In the genomic region with DNA sequence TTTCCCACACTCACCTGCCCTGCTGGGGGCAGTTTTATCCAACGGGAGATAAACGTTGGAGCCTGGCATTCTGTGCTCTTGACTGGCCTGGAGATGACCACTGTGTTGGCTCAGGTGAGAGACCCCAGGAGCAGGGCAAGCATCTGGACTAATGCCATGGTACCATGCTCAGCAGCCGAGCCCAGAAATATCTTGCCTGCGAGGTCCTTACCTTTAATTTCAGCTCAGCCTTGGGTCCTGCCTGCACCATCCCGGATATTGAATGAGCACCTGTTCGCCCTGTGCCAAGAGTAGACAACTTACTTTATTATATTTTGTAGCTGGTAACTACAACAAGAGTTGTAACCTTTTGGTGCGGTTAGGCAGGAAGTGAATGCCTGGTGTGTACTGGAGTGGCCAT, we compare ENCODE assay signal across 8 mouse cellular contexts. TPM values are rescaled to one million over a fixed set of nuclear protein-coding genes. Genes with fewer than 3 reads are reported as not detected.
DNase-seq lines count a peak whose midpoint lies in the region; ATAC-seq lines count a peak whose summit lies in the region.

No protein-coding gene starts in this region.

- H3K36me3 ChIP-seq in heart, embryonic 12.5 days, result peaks cover 31% of the 10 kb centered on the region
- H3K36me3 ChIP-seq in forebrain, embryonic 15.5 days, result peaks cover 18% of the 10 kb centered on the region; the same call in 1 of the 2 replicates
- peaks cover 36% of the 10 kb centered on the region for H3K36me3 ChIP-seq in liver, embryonic 15.5 days (replicated peaks)
- peaks cover 8% of the 10 kb centered on the region for H3K36me3 ChIP-seq in stomach, embryonic 16.5 days (ENCODE audit: control insufficient read depth, insufficient read depth, low read length)

- peak overlapping the region; percentile 98 for H3K27ac ChIP-seq in heart, embryonic 12.5 days (ENCODE audit: poor library complexity, severe bottlenecking)
- peak overlapping the region; percentile 95 for H3K27ac ChIP-seq in forebrain, embryonic 15.5 days (replicated peaks)
- H3K27ac ChIP-seq in liver, embryonic 15.5 days (replicated peaks), result peak overlapping the region; percentile 94
- peak overlapping the region; percentile 99 for H3K27ac ChIP-seq in stomach, embryonic 16.5 days (ENCODE audit: low read length)

- DNase-seq in heart, adult 8-10 months (ENCODE audit: low spot score), result no peak
- peak; percentile 53 to 58 for DNase-seq in CD8-positive naive resting alpha-beta T cell, adult 2 months (ENCODE audit: low read depth in 2 of 2, low spot score in 2 of 2)
- no peak for DNase-seq in left cerebral cortex, postnatal 14 days (ENCODE audit: low spot score in 2 of 2)
- DNase-seq in urinary bladder, postnatal 25 days (ENCODE audit: low spot score), result no peak

- H3K27me3 ChIP-seq in heart, embryonic 12.5 days (replicated peaks), result no peaks in the 10 kb centered on the region
- no peaks in the 10 kb centered on the region for H3K27me3 ChIP-seq in forebrain, embryonic 15.5 days
- no peaks in the 10 kb centered on the region for H3K27me3 ChIP-seq in liver, embryonic 15.5 days
- no peaks in the 10 kb centered on the region for H3K27me3 ChIP-seq in stomach, embryonic 16.5 days (ENCODE audit: control insufficient read depth, insufficient read depth, low read length)

- 30% methylated on average over 7 of the region's 7 CpGs for WGBS in heart, embryonic 12.5 days
- 41% methylated on average over 7 of the region's 7 CpGs for WGBS in forebrain, embryonic 15.5 days
- 13% methylated on average over 7 of the region's 7 CpGs for WGBS in liver, embryonic 15.5 days (ENCODE audit: insufficient replicate concordance)
- WGBS in stomach, embryonic 16.5 days, result 30% methylated on average over 7 of the region's 7 CpGs

- intact Hi-C loops in left cerebral cortex, postnatal 14 days (cut with DNase I), result loop anchor here (5.0 kb wide), 1 partner anchor 90 kb away; the partner anchor contains the start of gene Fam207a

- H3K9ac ChIP-seq in heart, embryonic 12.5 days, result peak overlapping the region; percentile 87
- H3K9ac ChIP-seq in forebrain, embryonic 15.5 days (replicated peaks), result peak overlapping the region; percentile 77
- peak overlapping the region; percentile 77 for H3K9ac ChIP-seq in liver, embryonic 15.5 days
- peak overlapping the region; percentile 89 for H3K9ac ChIP-seq in stomach, embryonic 16.5 days (ENCODE audit: low read length)

- H3K4me3 ChIP-seq in heart, embryonic 12.5 days, result peak overlapping the region; percentile 86
- H3K4me3 ChIP-seq in forebrain, embryonic 15.5 days, result peak overlapping the region; percentile 93
- peak overlapping the region; percentile 71 for H3K4me3 ChIP-seq in liver, embryonic 15.5 days (replicated peaks)
- H3K4me3 ChIP-seq in stomach, embryonic 16.5 days (replicated peaks; ENCODE audit: low read length), result peak overlapping the region; percentile 77

- peak overlapping the region; percentile 95 for H3K4me2 ChIP-seq in heart, embryonic 12.5 days
- H3K4me2 ChIP-seq in forebrain, embryonic 15.5 days (replicated peaks), result peak overlapping the region; percentile 84
- peak overlapping the region; percentile 97 for H3K4me2 ChIP-seq in liver, embryonic 15.5 days
- H3K4me2 ChIP-seq in stomach, embryonic 16.5 days (ENCODE audit: low read depth, low read length), result peak overlapping the region; percentile 88

- H3K4me1 ChIP-seq in heart, embryonic 12.5 days (replicated peaks), result peaks cover 28% of the 10 kb centered on the region
- peaks cover 28% of the 10 kb centered on the region for H3K4me1 ChIP-seq in forebrain, embryonic 15.5 days
- H3K4me1 ChIP-seq in liver, embryonic 15.5 days (replicated peaks), result peaks cover 51% of the 10 kb centered on the region
- peaks cover 11% of the 10 kb centered on the region; the same call in 1 of the 2 replicates for H3K4me1 ChIP-seq in stomach, embryonic 16.5 days (ENCODE audit: control insufficient read depth, insufficient read depth, low read length)

- H3K9me3 ChIP-seq in heart, embryonic 12.5 days (replicated peaks), result 0 out of 2 replicates have a peak, but pooled peaks cover 4% of the 10 kb centered on the region
- H3K9me3 ChIP-seq in forebrain, embryonic 15.5 days, result no peaks in the 10 kb centered on the region
- H3K9me3 ChIP-seq in liver, embryonic 15.5 days (replicated peaks), result no peaks in the 10 kb centered on the region
- no peaks in the 10 kb centered on the region for H3K9me3 ChIP-seq in stomach, embryonic 16.5 days (replicated peaks; ENCODE audit: control insufficient read depth, low read length)

- ATAC-seq in heart, embryonic 12.5 days (ENCODE audit: insufficient number of reproducible peaks, low FRiP score), result 0 out of 2 replicates have a peak, but pooled peaks have one; percentile 8
- peak; percentile 36 for ATAC-seq in forebrain, embryonic 15.5 days (replicated peaks)
- ATAC-seq in liver, embryonic 15.5 days (ENCODE audit: insufficient read depth), result peak; percentile 9
- ATAC-seq in stomach, embryonic 16.5 days (ENCODE audit: insufficient read depth, low FRiP score), result 0 out of 2 replicates have a peak, but pooled peaks have one; percentile 2

RNA-seq across cellular contexts. Expression of gene Gm49325, which starts 0.9 kb away (rescaled TPM):
- 14.5 TPM in 1 of 2 replicates, not detected in the other for polyA plus RNA-seq in heart, embryonic 12.5 days (2016; fragmentation: Nextera tagmentation; extraction: Ambion mirVana)
- total RNA-seq in heart, adult 8-10 months (2022), result 10 to 100 TPM in 3 of 4 experiments, 1 to 10 TPM in 1; 8.3 to 15.8 (median 13.9) TPM
- polyA plus RNA-seq in forebrain, embryonic 15.5 days (2015; fragmentation: Nextera tagmentation; extraction: Ambion mirVana), result 4.2 and 8.6 TPM in 2 replicates
- polyA plus RNA-seq in liver, embryonic 15.5 days (2015; fragmentation: Nextera tagmentation; extraction: Ambion mirVana), result 0.82 TPM in 1 of 2 replicates, not detected in the other
- 4.4 and 10.1 TPM in 2 replicates for polyA plus RNA-seq in stomach, embryonic 16.5 days (2015; fragmentation: Nextera tagmentation; extraction: Ambion mirVana)
- total RNA-seq in left cerebral cortex, postnatal 14 days (2021), result 10 to 100 TPM in 1 of 2 experiments, 1 to 10 TPM in 1; 6.7 to 15.7 TPM

RNA-seq across cellular contexts. Expression of gene Sumo3, which starts 1.0 kb away (rescaled TPM):
- polyA plus RNA-seq in heart, embryonic 12.5 days (2016; fragmentation: Nextera tagmentation; extraction: Ambion mirVana), result 177 and 184 TPM in 2 replicates
- 10 to 100 TPM; 59.3 to 76.7 (median 67.5) TPM for total RNA-seq in heart, adult 8-10 months (2022)
- 318 and 322 TPM in 2 replicates for polyA plus RNA-seq in forebrain, embryonic 15.5 days (2015; fragmentation: Nextera tagmentation; extraction: Ambion mirVana)
- 91.2 and 93.4 TPM in 2 replicates for polyA plus RNA-seq in liver, embryonic 15.5 days (2015; fragmentation: Nextera tagmentation; extraction: Ambion mirVana)
- 324 and 327 TPM in 2 replicates for polyA plus RNA-seq in stomach, embryonic 16.5 days (2015; fragmentation: Nextera tagmentation; extraction: Ambion mirVana)
- total RNA-seq in left cerebral cortex, postnatal 14 days (2021), result 100 to 1,000 TPM; 129 to 135 TPM

RNA-seq across cellular contexts. Expression of gene Ube2g2, which starts 15.2 kb away (rescaled TPM):
- polyA plus RNA-seq in heart, embryonic 12.5 days (2016; fragmentation: Nextera tagmentation; extraction: Ambion mirVana), result 69.5 and 72.8 TPM in 2 replicates
- 10 to 100 TPM; 78.9 to 82.9 (median 81.2) TPM for total RNA-seq in heart, adult 8-10 months (2022)
- 108 and 117 TPM in 2 replicates for polyA plus RNA-seq in forebrain, embryonic 15.5 days (2015; fragmentation: Nextera tagmentation; extraction: Ambion mirVana)
- 47.0 and 58.0 TPM in 2 replicates for polyA plus RNA-seq in liver, embryonic 15.5 days (2015; fragmentation: Nextera tagmentation; extraction: Ambion mirVana)
- 78.0 and 82.4 TPM in 2 replicates for polyA plus RNA-seq in stomach, embryonic 16.5 days (2015; fragmentation: Nextera tagmentation; extraction: Ambion mirVana)
- 10 to 100 TPM; 36.3 to 41.6 TPM for total RNA-seq in left cerebral cortex, postnatal 14 days (2021)

RNA-seq across cellular contexts. Expression of gene Pttg1ip, which starts 25.3 kb away (rescaled TPM):
- 103 and 104 TPM in 2 replicates for polyA plus RNA-seq in heart, embryonic 12.5 days (2016; fragmentation: Nextera tagmentation; extraction: Ambion mirVana)
- total RNA-seq in heart, adult 8-10 months (2022), result 100 to 1,000 TPM; 132 to 142 (median 134) TPM
- 67.5 and 71.0 TPM in 2 replicates for polyA plus RNA-seq in forebrain, embryonic 15.5 days (2015; fragmentation: Nextera tagmentation; extraction: Ambion mirVana)
- 79.6 and 89.2 TPM in 2 replicates for polyA plus RNA-seq in liver, embryonic 15.5 days (2015; fragmentation: Nextera tagmentation; extraction: Ambion mirVana)
- polyA plus RNA-seq in stomach, embryonic 16.5 days (2015; fragmentation: Nextera tagmentation; extraction: Ambion mirVana), result 210 and 244 TPM in 2 replicates
- 10 to 100 TPM; 74.0 to 75.1 TPM for total RNA-seq in left cerebral cortex, postnatal 14 days (2021)

Comparison
In these comparisons a context has a peak if more than half of its experiments do, and no peak if none do; other contexts are left out.
1. DNase-seq: peak in CD8-positive naive resting alpha-beta T cell, adult 2 months (2 of 2); none in heart, adult 8-10 months (single experiment), left cerebral cortex, postnatal 14 days (0 of 2) and urinary bladder, postnatal 25 days (single experiment).
2. Peak in every context shown above with its lines, with median percentiles within 50 percentile points of each other: ATAC-seq, H3K27ac ChIP-seq, H3K4me2 ChIP-seq, H3K4me3 ChIP-seq and H3K9ac ChIP-seq.